Mouse (Mus musculus) gastrocnemius, adult 18-20 months (tissue): ENCODE data around the gene Zfp113. TPM values are rescaled to one million over a fixed set of nuclear protein-coding genes. Genes with fewer than 3 reads are reported as not detected.
"Not testable (repeated sequence)": the region's sequence is repeated elsewhere in the genome, so short reads cannot be mapped to it uniquely, and the experiment has no call there.

ENCODE experiments used
- DNase-seq: peaks from one replicate; pipeline ENCODE4 v3.0.0; 2021; ENCODE audit warnings: low spot score
- microRNA-seq: library from miRNA; unstranded; fragments of <30 nt; microRNA quantifications from one replicate; pipeline ENCODE4 v1.2.0, GENCODE M21; 2021
- total RNA-seq, 2 experiments: library from RNA; stranded (reverse); gene quantifications; 2 replicates each; pipeline ENCODE4 v1.2.3; 2021

The Zfp113 gene
- total RNA-seq, 2 experiments from 2014 or later: 4.9 to 5.8 TPM

- no peak for DNase-seq
These were observed 17.5 kb downstream of the Zfp113 start for GRCm38 (mm10) chr5:138137935-138138549.

GRCm38 (mm10) chr5:138137257-138137656, 18.3 kb downstream of the Zfp113 start:
- DNase-seq: no peak

GRCm38 (mm10) chr5:138132425-138133064, 23.0 kb downstream of the Zfp113 start:
- no peak for DNase-seq

DNA sequence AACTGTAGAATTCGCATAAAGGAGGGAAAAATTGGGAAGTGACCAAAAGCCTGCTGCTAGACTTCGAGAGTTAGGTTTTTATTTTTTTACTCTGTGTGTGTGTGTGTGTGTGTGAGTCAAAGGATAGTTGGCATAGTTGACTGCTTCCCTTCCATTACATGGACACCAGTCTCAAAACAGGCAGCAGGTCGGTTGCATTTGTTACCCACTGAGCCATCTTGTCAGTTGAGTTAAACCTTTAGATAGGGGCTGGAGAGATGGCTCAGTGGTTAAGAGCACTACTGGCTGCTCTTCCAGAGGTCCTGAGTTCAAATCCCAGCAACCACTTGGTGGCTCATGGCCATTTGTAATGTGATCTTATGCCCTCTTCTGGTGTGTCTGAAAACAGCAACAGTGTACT, 37.5 kb downstream of the Zfp113 start:
- no peak for DNase-seq

DNA sequence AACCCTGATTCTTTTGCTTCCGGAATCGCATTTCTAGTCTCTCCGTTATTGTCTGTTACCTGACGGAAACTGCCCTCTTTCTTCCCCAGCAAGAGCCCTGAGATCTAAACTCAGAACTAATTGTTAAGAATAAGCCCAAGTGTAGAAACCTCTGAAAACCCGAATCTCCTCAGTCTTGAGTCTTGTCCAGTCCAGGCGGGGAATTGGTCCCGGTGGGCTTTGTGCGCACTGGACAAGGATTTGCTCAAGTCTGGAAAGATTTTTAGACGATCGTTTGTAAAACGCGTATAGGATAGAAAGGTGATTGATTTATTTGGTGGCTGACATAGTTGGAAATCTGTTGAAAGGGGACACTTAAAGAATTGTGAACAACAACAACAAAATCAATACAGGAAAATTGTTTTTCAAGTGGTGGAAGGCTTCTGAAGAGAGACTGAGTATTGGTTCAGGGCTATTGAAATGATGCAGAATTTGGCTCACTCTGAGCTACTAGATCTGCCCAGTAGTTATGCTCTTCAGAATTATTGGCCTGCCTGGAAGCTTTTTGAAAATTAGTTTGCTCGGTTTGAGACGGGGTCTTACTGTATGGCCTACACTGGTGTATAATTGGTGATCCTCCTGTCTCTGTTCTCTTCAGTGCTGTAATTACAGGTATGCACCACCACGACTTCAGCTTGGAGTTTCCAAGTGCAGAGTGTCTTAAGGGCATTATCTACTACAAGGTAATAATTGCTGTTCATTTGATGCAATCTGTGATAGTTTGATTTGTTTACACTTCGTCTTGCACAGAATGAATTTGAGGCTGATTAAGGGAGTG, 38.1 kb downstream of the Zfp113 start:
- DNase-seq: no peak

- DNase-seq: peak; percentile 91
These were observed 39.0 kb downstream of the Zfp113 start, which contains the start of gene Zscan21 for GRCm38 (mm10) chr5:138116255-138117198. Gene Zscan21 (plus strand): TSS chr5:138116903.

GRCm38 (mm10) chr5:138109847-138110396, 45.6 kb downstream of the Zfp113 start:
- DNase-seq: not testable (repeated sequence)

GRCm38 (mm10) chr5:138107130-138107529, 48.4 kb downstream of the Zfp113 start:
- no peak for DNase-seq

DNA sequence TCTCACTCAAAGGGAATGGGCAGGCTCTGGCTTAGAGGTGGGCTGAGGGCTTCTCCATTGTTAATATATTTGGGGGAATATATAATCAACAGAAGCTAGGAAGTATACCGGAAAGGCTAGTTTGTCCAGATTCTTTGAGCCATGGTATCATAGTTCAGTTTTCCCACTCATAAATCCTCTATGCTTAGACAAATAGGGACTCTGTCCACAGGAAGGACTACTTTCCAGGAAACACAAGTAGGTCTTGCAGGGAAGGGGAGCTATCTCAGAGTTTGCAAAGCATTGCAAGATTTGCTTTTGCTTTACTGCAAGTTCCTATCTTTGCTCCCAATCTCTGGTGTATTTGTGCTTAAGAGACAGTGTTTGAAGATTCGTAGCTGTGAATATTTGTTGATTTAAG, 50.6 kb downstream of the Zfp113 start:
- DNase-seq: no peak

- DNase-seq: no peak
These were observed 61.1 kb downstream of the Zfp113 start for GRCm38 (mm10) chr5:138094474-138094873.

DNA sequence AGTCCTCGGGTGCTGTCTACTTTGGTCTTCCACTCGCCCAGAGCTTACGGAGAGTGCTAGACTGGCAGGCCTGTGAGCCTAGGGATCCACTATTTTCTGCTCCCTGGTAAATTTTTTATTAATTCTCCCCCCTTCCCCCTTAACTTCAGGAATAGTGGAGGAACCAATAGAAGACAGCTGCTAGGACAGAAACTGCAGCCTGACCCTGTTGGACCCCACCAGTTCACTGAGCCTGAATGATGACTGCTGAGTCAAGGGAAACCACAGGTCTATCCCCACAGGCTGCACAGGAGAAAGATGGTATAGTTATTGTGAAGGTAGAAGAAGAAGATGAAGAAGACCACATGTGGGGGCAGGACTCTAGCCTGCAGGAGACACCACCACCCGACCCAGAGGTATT, 62.8 kb downstream of the Zfp113 start:
- DNase-seq: no peak

DNA sequence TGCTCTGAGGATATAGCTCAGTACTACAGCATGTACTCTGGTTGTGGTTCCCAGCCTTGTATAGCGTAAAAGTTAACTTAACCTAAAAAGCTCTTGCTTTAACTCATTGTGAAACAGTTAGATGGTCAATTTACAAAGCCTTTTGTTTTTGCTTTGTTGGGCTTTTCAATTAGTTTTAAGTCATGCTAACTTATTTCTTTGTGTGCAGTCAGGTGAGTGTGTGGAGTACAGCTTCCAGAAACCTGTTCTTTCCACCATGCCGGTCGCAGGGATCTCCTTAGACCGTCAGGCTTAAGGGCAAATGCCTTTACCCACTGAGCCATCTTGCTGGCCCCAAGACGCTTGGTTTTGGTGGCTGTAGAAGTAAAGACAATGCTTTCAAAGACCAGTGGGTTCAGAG, 64.8 kb downstream of the Zfp113 start:
- DNase-seq: no peak

GRCm38 (mm10) chr5:138090271-138090670, 65.3 kb downstream of the Zfp113 start:
- DNase-seq: no peak

Small RNA genes lying within 50 kb of the gene (microRNA-seq; reads per million reads assigned to microRNA genes)
- gene Mir106b (538 reads per million, percentile 76 among the genes with 10 or more reads in this experiment), gene Mir25 (400 reads per million, percentile 72 among the genes with 10 or more reads in this experiment), gene Mir93 (2,172 reads per million, percentile 88 among the genes with 10 or more reads in this experiment)

Other genes starting within 250 kb of the Zfp113 start
- under 1 TPM in 1 of 2 experiments, not detected in 1; 0.14 TPM for gene Cyp3a13, start 234.1 kb downstream of the Zfp113 start, total RNA-seq
- gene Gjc3, start 192.6 kb downstream of the Zfp113 start, total RNA-seq: under 1 TPM; 0.38 to 0.59 TPM
- gene Azgp1, start 174.2 kb downstream of the Zfp113 start, total RNA-seq: under 1 TPM in 1 of 2 experiments, not detected in 1; 0.52 TPM
- gene Smok3a, start 134.5 kb downstream of the Zfp113 start, total RNA-seq: not detected
- not detected for gene Smok3b, start 134.3 kb downstream of the Zfp113 start, total RNA-seq
- gene Smok3c, start 102.5 kb downstream of the Zfp113 start, total RNA-seq: not detected
- 10 to 100 TPM; 11.2 to 11.8 TPM for gene Zkscan1, start 70.7 kb downstream of the Zfp113 start, total RNA-seq
- 10 to 100 TPM; 15.0 to 15.4 TPM for gene Zscan21, start 38.8 kb downstream of the Zfp113 start, total RNA-seq
- gene Cops6, start 5.3 kb upstream of the Zfp113 start, total RNA-seq: 100 to 1,000 TPM; 105 to 110 TPM
- gene Ap4m1, start 16.3 kb upstream of the Zfp113 start, total RNA-seq: 1 to 10 TPM; 6.6 to 7.0 TPM
- 1 to 10 TPM; 6.5 to 7.8 TPM for gene Mcm7, start 16.7 kb upstream of the Zfp113 start, total RNA-seq
- 10 to 100 TPM; 34.5 to 34.9 TPM for gene Taf6, start 31.7 kb upstream of the Zfp113 start, total RNA-seq
- 1 to 10 TPM; 2.7 to 3.5 TPM for gene Cnpy4, start 31.7 kb upstream of the Zfp113 start, total RNA-seq
- gene Mblac1, start 38.6 kb upstream of the Zfp113 start, total RNA-seq: 1 to 10 TPM; 1.4 TPM
- gene Nxpe5, start 70.2 kb upstream of the Zfp113 start, total RNA-seq: under 1 TPM; 0.09 to 0.31 TPM
- 10 to 100 TPM; 47.2 to 51.1 TPM for gene Lamtor4, start 99.7 kb upstream of the Zfp113 start, total RNA-seq
- 1 to 10 TPM; 2.7 to 3.2 TPM for gene BC037034, start 108.3 kb upstream of the Zfp113 start, total RNA-seq
- under 1 TPM in 1 of 2 experiments, not detected in 1; 0.14 TPM for gene Gal3st4, start 117.1 kb upstream of the Zfp113 start, total RNA-seq
- gene Gm43720, start 124.2 kb upstream of the Zfp113 start, total RNA-seq: not detected
- gene Gpc2, start 124.3 kb upstream of the Zfp113 start, total RNA-seq: not detected
- not detected for gene Stag3, start 124.5 kb upstream of the Zfp113 start, total RNA-seq
- gene Pvrig, start 186.2 kb upstream of the Zfp113 start, total RNA-seq: not detected